Mouse (Mus musculus) forebrain, postnatal 0 days (tissue): Measurements from ENCODE around the gene Dcbld1. TPM values are rescaled to one million over a fixed set of nuclear protein-coding genes. Genes with fewer than 3 reads are reported as not detected.

Experiments
- ATAC-seq: fragments of 200-750 bp; cut with Nextera tagmentation; 2 replicates; pipeline ENCODE4 v1.8.0; 2017; ENCODE audit warnings: mild to moderate bottlenecking, moderate library complexity
- DNase-seq: peaks from one replicate; pipeline ENCODE4 v3.0.0-alpha.2; 2015
- H3K27ac ChIP-seq: fragments of 300-500 bp; sonication (generic); 2 replicates; pipeline ENCODE4 v1.5.1; 2014; ENCODE audit warnings: low read depth, mild to moderate bottlenecking, antibody characterized with exemption, low read length, moderate library complexity, mixed read lengths
- H3K27me3 ChIP-seq: fragments of 300-500 bp; sonication (generic); 2 replicates; pipeline ENCODE4 v1.6.1; 2014; ENCODE audit warnings: mild to moderate bottlenecking, low read length, mixed read lengths; ENCODE audit not compliant: insufficient read depth
- H3K36me3 ChIP-seq: fragments of 300-500 bp; sonication (generic); 2 replicates; pipeline ENCODE4 v1.6.1; 2014; ENCODE audit warnings: mild to moderate bottlenecking, moderate library complexity; ENCODE audit not compliant: insufficient read depth
- H3K4me1 ChIP-seq: fragments of 300-500 bp; sonication (generic); 2 replicates; pipeline ENCODE4 v1.6.1; 2014; ENCODE audit warnings: antibody characterized with exemption; ENCODE audit not compliant: insufficient read depth
- H3K4me2 ChIP-seq: fragments of 300-500 bp; sonication (generic); 2 replicates; pipeline ENCODE4 v1.6.1; 2014; ENCODE audit warnings: low read depth, mild to moderate bottlenecking, moderate library complexity
- H3K4me3 ChIP-seq: fragments of 300-500 bp; sonication (generic); 2 replicates; pipeline ENCODE4 v1.5.1; 2014; ENCODE audit warnings: low read depth, low read length, mixed read lengths
- H3K9ac ChIP-seq: fragments of 300-500 bp; sonication (generic); 2 replicates; pipeline ENCODE4 v1.6.1; 2014; ENCODE audit warnings: mild to moderate bottlenecking
- H3K9me3 ChIP-seq: fragments of 300-500 bp; sonication (generic); 2 replicates; pipeline ENCODE4 v1.6.1; 2016; ENCODE audit warnings: low read length
- CTCF ChIP-seq: sonication (generic); IDR thresholded peaks from 2 replicates; pipeline ENCODE4 v1.5.1; 2016; ENCODE audit warnings: antibody characterized with exemption, control low read depth, low read depth
- WGBS: fragments of 180-500 bp; shearing (Covaris S2); extraction: QIAGEN DNeasy Blood & Tissue Kit; methylation state at CpG from one replicate; pipeline ENCODE4 v1.1.7; 2014; 5-methylcytosine and 5-hydroxymethylcytosine counted together
- polyA plus RNA-seq: library from polyadenylated mRNA; unstranded; fragments of >200 nt; fragmentation: Nextera tagmentation; extraction: Ambion mirVana; gene quantifications from 2 replicates; pipeline ENCODE4 v1.2.1, GENCODE M21; 2015
- total RNA-seq: library from RNA; depleted of rRNA; stranded (reverse); fragments of >200 nt; gene quantifications from 2 replicates; pipeline ENCODE4 v1.2.3, GENCODE M21; 2014

Gene Dcbld1
- total and polyA plus RNA-seq, 2 experiments from 2014 or later, result 11.3 to 19.1 TPM

DNA sequence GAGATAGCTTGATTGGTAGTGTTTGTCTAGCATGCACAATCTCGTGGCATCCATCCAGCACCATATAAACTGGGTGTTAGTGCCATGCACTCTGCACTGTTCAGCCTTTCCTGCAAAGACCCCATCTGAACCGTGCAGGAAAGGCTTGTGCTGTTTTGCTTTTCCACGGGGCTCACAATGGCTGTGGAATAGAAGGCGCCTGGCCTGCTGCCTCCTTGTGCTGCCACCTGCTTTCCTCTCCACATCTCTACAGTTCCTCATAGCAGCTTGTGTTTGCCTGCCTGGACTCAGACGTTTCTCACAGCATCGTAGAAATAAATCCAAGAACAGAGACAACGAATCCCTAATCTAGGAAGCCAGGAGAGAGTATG, 15.9 kb upstream of the Dcbld1 start:
- Histone ChIP-seq H3K9ac (no peak overlapping the region), H3K4me2 (no peak overlapping the region), H3K4me3 (no peak overlapping the region), H3K27ac (no peak overlapping the region), H3K9me3 (no peaks in the 10 kb centered on the region), H3K36me3 (no peaks in the 10 kb centered on the region), H3K27me3 (no peaks in the 10 kb centered on the region), H3K4me1 (no peaks in the 10 kb centered on the region)
- DNase-seq, result peak; percentile 58
- 0 out of 2 replicates have a peak, but pooled peaks have one; percentile 22 for TF ChIP-seq CTCF
- WGBS, result 30% methylated on average over 7 of the region's 7 CpGs
- peak; percentile 88 for ATAC-seq

DNA sequence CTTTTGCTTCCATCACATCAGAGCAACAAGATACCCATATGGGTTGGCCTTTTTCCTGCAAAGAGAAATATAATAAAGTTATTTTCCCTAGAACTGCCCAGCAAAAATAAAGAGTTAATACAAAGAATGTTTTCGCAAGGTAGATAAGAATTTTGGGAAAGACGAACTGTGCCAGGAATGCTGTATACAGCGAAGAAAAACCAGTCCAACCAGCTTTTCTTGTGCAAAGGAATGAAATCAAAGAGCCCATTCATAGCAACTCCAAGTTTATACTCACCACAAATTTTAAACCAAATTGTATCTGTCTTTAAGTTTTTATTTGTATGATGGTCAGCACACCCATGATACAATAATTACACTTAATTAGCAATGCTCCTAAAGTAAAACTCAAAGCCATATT, 13.8 kb upstream of the Dcbld1 start:
- H3K4me2 ChIP-seq, result no peak overlapping the region
- H3K36me3 ChIP-seq, result no peaks in the 10 kb centered on the region
- no peak for TF ChIP-seq CTCF
- H3K9ac ChIP-seq, result no peak overlapping the region
- 72% methylated on average over 3 of the region's 3 CpGs for WGBS
- H3K27me3 ChIP-seq, result no peaks in the 10 kb centered on the region
- H3K4me3 ChIP-seq, result no peak overlapping the region
- no peak for ATAC-seq
- H3K9me3 ChIP-seq, result no peaks in the 10 kb centered on the region
- H3K27ac ChIP-seq, result no peak overlapping the region
- DNase-seq, result no peak
- H3K4me1 ChIP-seq, result no peaks in the 10 kb centered on the region

DNA sequence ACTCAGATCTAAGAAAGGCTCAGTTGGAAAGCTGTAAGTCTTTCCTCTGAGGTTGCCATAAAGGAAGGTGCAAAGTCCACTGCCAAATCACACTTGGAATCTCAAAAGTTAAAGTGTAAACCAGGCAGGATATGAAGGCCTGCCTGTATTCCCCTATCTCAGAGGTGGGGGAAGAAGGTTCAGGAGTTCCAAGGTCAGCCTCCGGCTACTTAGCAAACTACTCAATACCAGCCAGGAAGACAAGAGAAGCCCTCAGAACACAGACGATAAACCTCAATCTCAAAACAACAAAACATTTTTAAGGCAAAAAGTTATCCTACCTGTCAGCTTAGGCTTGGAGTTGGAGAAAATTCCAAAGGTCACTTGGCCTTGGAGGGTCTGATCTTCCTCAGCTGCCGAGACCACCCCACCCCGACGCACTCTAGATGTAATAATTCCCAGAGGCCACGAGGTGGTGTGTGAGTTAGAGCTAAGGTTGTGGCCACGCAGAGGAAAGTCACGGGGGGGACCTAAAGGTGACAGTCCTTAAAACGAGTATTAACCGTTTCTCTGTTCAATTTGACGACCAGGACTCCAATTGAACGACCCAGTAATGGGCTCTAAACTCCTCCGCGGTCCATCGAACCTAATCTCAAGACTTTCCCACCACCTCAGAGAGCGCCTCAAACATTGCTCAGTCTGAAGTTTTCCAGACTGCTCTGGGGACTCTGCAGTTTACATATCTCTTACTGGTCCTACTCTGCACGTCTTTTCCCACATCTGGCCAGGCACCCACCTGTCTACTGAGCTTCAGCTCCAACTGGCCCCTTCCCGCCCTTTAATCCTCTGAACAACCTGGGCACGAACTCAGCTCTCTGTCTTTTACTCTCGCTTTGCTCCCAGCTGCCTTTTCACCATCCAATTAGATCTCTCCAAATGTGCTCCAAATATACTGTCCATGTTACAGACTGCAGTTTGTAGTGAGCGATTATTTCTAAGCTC, 933 bp upstream of the Dcbld1 start:
- Histone ChIP-seq H3K9me3 (no peaks in the 10 kb centered on the region), H3K27ac (peak overlapping the region; percentile 10; the same call in 1 of the 2 replicates), H3K4me1 (0 out of 2 replicates have a peak, but pooled peaks cover 5% of the 10 kb centered on the region), H3K4me2 (peak overlapping the region; percentile 87), H3K36me3 (no peaks in the 10 kb centered on the region), H3K27me3 (no peaks in the 10 kb centered on the region), H3K4me3 (peak overlapping the region; percentile 77), H3K9ac (no peak overlapping the region)
- DNase-seq, result peak; percentile 54
- ATAC-seq, result peak; percentile 26
- 11% methylated on average over 21 of the region's 21 CpGs for WGBS
- peak; percentile 69 for TF ChIP-seq CTCF

DNA sequence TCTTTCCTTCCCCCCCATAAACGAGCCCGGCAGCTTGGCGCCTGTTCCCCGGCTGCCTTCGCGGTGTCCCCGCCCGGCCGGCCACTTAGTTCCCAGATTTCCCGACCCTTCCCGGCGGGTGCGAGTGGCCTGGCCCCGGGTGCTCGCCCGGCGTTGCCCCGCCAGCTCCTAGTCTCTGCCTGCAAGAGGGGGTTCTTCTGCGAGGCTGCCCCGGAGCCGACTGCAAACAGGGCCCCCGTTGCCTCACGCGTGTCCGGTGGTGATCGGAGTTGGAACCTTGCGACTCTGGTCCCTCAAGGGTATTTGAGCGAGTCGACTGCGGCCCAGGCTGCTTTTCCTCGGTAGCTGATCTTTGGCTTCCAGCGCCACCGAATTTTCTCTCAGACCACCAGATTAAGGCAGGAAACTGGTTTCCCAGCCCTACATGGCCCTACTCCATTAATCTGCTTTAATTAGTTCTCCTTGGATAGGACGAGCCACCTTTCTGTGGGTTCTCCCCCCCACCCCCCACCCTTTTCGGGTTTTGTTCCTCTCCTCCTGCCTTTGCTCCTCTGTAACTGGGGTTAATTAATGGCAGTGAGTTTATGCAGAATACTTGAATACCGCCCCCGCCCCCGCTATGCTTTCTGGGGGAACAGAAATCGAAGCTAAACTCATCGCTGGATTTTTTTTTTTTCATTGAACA, 692 bp downstream of the Dcbld1 start:
- peak overlapping the region; percentile 62 for H3K27ac ChIP-seq
- TF ChIP-seq CTCF, result no peak
- peak overlapping the region; percentile 81 for H3K9ac ChIP-seq
- no peaks in the 10 kb centered on the region for H3K36me3 ChIP-seq
- ATAC-seq (peak; percentile 58), DNase-seq (peak; percentile 34)
- H3K4me3 ChIP-seq, result peak overlapping the region; percentile 77
- peak overlapping the region; percentile 87 for H3K4me2 ChIP-seq
- 0 out of 2 replicates have a peak, but pooled peaks cover 5% of the 10 kb centered on the region for H3K4me1 ChIP-seq
- H3K27me3 ChIP-seq, result no peaks in the 10 kb centered on the region
- WGBS, result under 1% methylated on average over 39 of the region's 40 CpGs
- H3K9me3 ChIP-seq, result no peaks in the 10 kb centered on the region

DNA sequence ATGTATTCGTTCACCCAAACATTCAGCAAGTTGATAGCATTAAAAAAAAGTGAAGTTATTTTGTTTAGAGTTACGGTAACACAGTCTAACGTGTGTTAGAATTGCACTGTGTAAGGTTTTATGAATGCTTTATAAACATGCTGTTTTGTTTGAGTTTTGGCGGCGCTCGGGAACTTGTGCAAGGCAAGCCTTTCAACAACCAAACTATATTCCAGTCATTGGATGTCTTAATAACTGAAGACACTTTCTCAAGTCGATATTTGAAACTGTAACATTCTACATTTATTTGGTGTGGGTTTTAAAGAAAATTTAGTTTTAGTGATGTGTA, 1.2 kb downstream of the Dcbld1 start:
- DNase-seq (no peak), ATAC-seq (no peak)
- 0 out of 2 replicates have a peak, but pooled peaks cover 5% of the 10 kb centered on the region for H3K4me1 ChIP-seq
- H3K4me3 ChIP-seq, result peak overlapping the region; percentile 77
- H3K4me2 ChIP-seq, result peak overlapping the region; percentile 87
- no peaks in the 10 kb centered on the region for H3K36me3 ChIP-seq
- TF ChIP-seq CTCF, result no peak
- H3K9ac ChIP-seq, result peak overlapping the region; percentile 81
- no peak overlapping the region for H3K27ac ChIP-seq
- 5% methylated on average over 7 of the region's 7 CpGs for WGBS
- no peaks in the 10 kb centered on the region for H3K27me3 ChIP-seq
- no peaks in the 10 kb centered on the region for H3K9me3 ChIP-seq

DNA sequence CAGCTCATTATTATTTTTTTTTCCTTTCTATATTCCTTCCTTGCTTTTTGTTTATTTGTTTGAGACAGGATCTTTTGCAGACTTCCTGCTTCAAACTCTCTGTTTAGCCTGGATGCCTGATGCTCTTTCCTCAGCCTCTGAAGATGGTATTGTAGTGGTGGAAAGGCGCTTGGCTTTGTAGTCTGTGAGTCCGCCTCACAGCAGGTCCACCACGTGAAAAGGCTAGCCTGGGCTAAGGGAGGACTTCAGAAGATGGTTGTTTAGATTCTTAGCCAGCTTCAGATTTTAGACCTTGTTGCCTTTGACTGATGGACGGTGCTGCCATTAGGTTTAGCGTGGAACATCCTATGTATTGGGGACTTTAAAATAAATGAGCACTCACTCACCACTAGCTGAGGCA, 2.0 kb downstream of the Dcbld1 start:
- H3K4me1 ChIP-seq, result 0 out of 2 replicates have a peak, but pooled peaks cover 5% of the 10 kb centered on the region
- no peak for TF ChIP-seq CTCF
- no peaks in the 10 kb centered on the region for H3K27me3 ChIP-seq
- no peak overlapping the region for H3K4me3 ChIP-seq
- no peaks in the 10 kb centered on the region for H3K36me3 ChIP-seq
- DNase-seq (no peak), ATAC-seq (no peak)
- no peak overlapping the region for H3K27ac ChIP-seq
- H3K4me2 ChIP-seq, result no peak overlapping the region; the same call in 1 of the 2 replicates
- no peak overlapping the region for H3K9ac ChIP-seq
- WGBS, result 78% methylated on average over 5 of the region's 5 CpGs
- no peaks in the 10 kb centered on the region for H3K9me3 ChIP-seq

DNA sequence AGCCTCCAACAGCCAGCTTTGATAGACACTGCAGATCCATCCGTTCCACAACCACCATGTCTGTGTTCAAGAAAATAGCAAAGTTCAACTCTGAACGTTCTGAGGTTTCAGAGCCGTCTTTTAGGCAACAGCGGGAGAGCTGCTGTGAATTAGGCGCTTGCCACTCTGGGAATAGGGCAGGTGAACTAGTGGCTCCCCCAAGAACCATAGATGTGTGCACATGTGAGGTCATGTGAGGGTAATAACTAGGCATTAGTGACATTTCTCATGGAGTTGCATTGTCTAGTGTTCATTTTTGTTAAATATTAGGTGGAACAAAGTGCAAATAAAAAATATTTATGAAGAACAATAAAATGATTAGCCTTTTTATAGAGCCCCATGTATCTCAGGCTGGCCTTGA, 8.6 kb downstream of the Dcbld1 start:
- DNase-seq (no peak), ATAC-seq (no peak)
- H3K27ac ChIP-seq, result no peak overlapping the region
- no peaks in the 10 kb centered on the region for H3K4me1 ChIP-seq
- no peak overlapping the region for H3K9ac ChIP-seq
- H3K27me3 ChIP-seq, result no peaks in the 10 kb centered on the region
- H3K9me3 ChIP-seq, result no peaks in the 10 kb centered on the region
- H3K4me3 ChIP-seq, result no peak overlapping the region
- H3K36me3 ChIP-seq, result no peaks in the 10 kb centered on the region
- WGBS, result 88% methylated on average over 5 of the region's 5 CpGs
- no peak for TF ChIP-seq CTCF
- H3K4me2 ChIP-seq, result no peak overlapping the region
